27 mouse cellular contexts compared by ENCODE assay signal in genomic region chr2:67677697-67678096, GRCm38 (mm10).
A peak's percentile ranks its signal among the peaks of the same experiment; 100 is the strongest.
DNase-seq lines count a peak whose midpoint lies in the region; ATAC-seq lines count a peak whose summit lies in the region.
"Had no signal": no experiment of that assay in that cellular context is flagged by ENCODE, and none has a peak within 500 bp of the region (broad histone marks: within the 10 kb centered on the region; RNA-seq: fewer than 3 reads in every experiment).

No protein-coding gene starts in this region.

- no peak overlapping the region for H3K9ac ChIP-seq in hindbrain, embryonic 14.5 days
- H3K9ac ChIP-seq in hindbrain, embryonic 11.5 days (ENCODE audit: low read depth, low read length), result no peak overlapping the region
- no peak overlapping the region for H3K9ac ChIP-seq in neural tube, embryonic 13.5 days
- H3K9ac ChIP-seq in neural tube, embryonic 15.5 days (replicated peaks), result no peak overlapping the region
- H3K9ac ChIP-seq: heart, embryonic 15.5 days; hindbrain, embryonic 13.5 days; limb, embryonic 15.5 days; liver, embryonic 13.5 days; neural tube, embryonic 12.5 days had no signal

- ATAC-seq in hindbrain, embryonic 14.5 days (ENCODE audit: low FRiP score), result peak; percentile 51; the same call in 1 of the 2 replicates
- ATAC-seq in hindbrain, embryonic 11.5 days (ENCODE audit: low FRiP score), result no peak
- peak; percentile 50; the same call in 1 of the 2 replicates for ATAC-seq in neural tube, embryonic 13.5 days (ENCODE audit: low read depth)
- no peak for ATAC-seq in neural tube, embryonic 15.5 days (ENCODE audit: low FRiP score)
- ATAC-seq: inflammation-experienced regulatory T-cells, adult 6 months; lung, postnatal 0 days; midbrain, embryonic 16.5 days had no signal

- H3K9me3 ChIP-seq in hindbrain, embryonic 14.5 days (ENCODE audit: control insufficient read depth, low read length), result no peaks in the 10 kb centered on the region
- no peaks in the 10 kb centered on the region for H3K9me3 ChIP-seq in hindbrain, embryonic 11.5 days (ENCODE audit: control insufficient read depth, low read length)
- no peaks in the 10 kb centered on the region for H3K9me3 ChIP-seq in neural tube, embryonic 13.5 days
- H3K9me3 ChIP-seq in neural tube, embryonic 15.5 days (replicated peaks), result no peaks in the 10 kb centered on the region
- H3K9me3 ChIP-seq in limb, embryonic 10.5 days (replicated peaks), result no peaks in the 10 kb centered on the region
- H3K9me3 ChIP-seq: heart, embryonic 15.5 days; hindbrain, embryonic 13.5 days; limb, embryonic 15.5 days; liver, embryonic 13.5 days; neural tube, embryonic 12.5 days had no signal

- no peaks in the 10 kb centered on the region for H3K27me3 ChIP-seq in hindbrain, embryonic 14.5 days (ENCODE audit: control insufficient read depth, insufficient read depth, low read length)
- H3K27me3 ChIP-seq in hindbrain, embryonic 11.5 days (ENCODE audit: control insufficient read depth, insufficient read depth, low read length), result no peaks in the 10 kb centered on the region
- H3K27me3 ChIP-seq in neural tube, embryonic 13.5 days, result no peaks in the 10 kb centered on the region
- H3K27me3 ChIP-seq in neural tube, embryonic 15.5 days (replicated peaks), result no peaks in the 10 kb centered on the region
- H3K27me3 ChIP-seq in limb, embryonic 10.5 days (ENCODE audit: low read depth, poor library complexity, severe bottlenecking), result no peaks in the 10 kb centered on the region
- H3K27me3 ChIP-seq: CH12.LX; heart, embryonic 15.5 days; hindbrain, embryonic 13.5 days; limb, embryonic 15.5 days; liver, embryonic 13.5 days; neural tube, embryonic 12.5 days had no signal

- peak; percentile 45 to 51 for DNase-seq in cerebellum, postnatal 10 days
- DNase-seq in cerebellum, postnatal 36 days, result no peak
- DNase-seq in hindbrain, embryonic 14.5 days (ENCODE audit: low spot score), result no peak
- no peak for DNase-seq in hindbrain, embryonic 11.5 days (ENCODE audit: low spot score)
- DNase-seq in limb, embryonic 10.5 days (ENCODE audit: low spot score), result no peak
- DNase-seq: adrenal gland, adult 8-10 months; cerebellum, adult 9-10 months; gastrocnemius, postnatal 14 days; kidney, adult 11 months; kidney, postnatal 25 days; liver, embryonic 13.5 days; lung, adult 18-20 months; spleen, adult 18-20 months; thymus, postnatal 14 days had no signal

- H3K4me3 ChIP-seq in hindbrain, embryonic 14.5 days (replicated peaks; ENCODE audit: low read length), result no peak overlapping the region
- no peak overlapping the region for H3K4me3 ChIP-seq in hindbrain, embryonic 11.5 days (ENCODE audit: low read depth, low read length)
- H3K4me3 ChIP-seq in neural tube, embryonic 13.5 days, result no peak overlapping the region
- H3K4me3 ChIP-seq in neural tube, embryonic 15.5 days (replicated peaks), result no peak overlapping the region
- H3K4me3 ChIP-seq in limb, embryonic 10.5 days, result no peak overlapping the region
- H3K4me3 ChIP-seq: erythroblast, embryonic 14.5 days; heart, embryonic 15.5 days; hindbrain, embryonic 13.5 days; limb, embryonic 15.5 days; liver, embryonic 13.5 days; myocyte; neural tube, embryonic 12.5 days had no signal

- WGBS in hindbrain, embryonic 14.5 days, result 59% methylated on average over 4 of the region's 4 CpGs
- WGBS in hindbrain, embryonic 11.5 days, result 82% methylated on average over 4 of the region's 4 CpGs
- WGBS in neural tube, embryonic 13.5 days, result 36% methylated on average over 4 of the region's 4 CpGs
- WGBS in neural tube, embryonic 15.5 days, result 29% methylated on average over 4 of the region's 4 CpGs
- WGBS in limb, embryonic 10.5 days, result 82% methylated on average over 4 of the region's 4 CpGs

- no peaks in the 10 kb centered on the region for H3K36me3 ChIP-seq in hindbrain, embryonic 14.5 days (replicated peaks; ENCODE audit: control insufficient read depth, insufficient read depth)
- H3K36me3 ChIP-seq in hindbrain, embryonic 11.5 days (ENCODE audit: control insufficient read depth, insufficient read depth, low read length), result no peaks in the 10 kb centered on the region
- H3K36me3 ChIP-seq in neural tube, embryonic 13.5 days, result no peaks in the 10 kb centered on the region
- no peaks in the 10 kb centered on the region for H3K36me3 ChIP-seq in neural tube, embryonic 15.5 days
- no peaks in the 10 kb centered on the region for H3K36me3 ChIP-seq in limb, embryonic 10.5 days
- H3K36me3 ChIP-seq: heart, embryonic 15.5 days; hindbrain, embryonic 13.5 days; limb, embryonic 15.5 days; liver, embryonic 13.5 days; neural tube, embryonic 12.5 days had no signal

- H3K27ac ChIP-seq in hindbrain, embryonic 14.5 days, result no peak overlapping the region
- no peak overlapping the region for H3K27ac ChIP-seq in hindbrain, embryonic 11.5 days (ENCODE audit: low read depth, low read length)
- no peak overlapping the region for H3K27ac ChIP-seq in neural tube, embryonic 13.5 days (replicated peaks)
- H3K27ac ChIP-seq in neural tube, embryonic 15.5 days (replicated peaks), result no peak overlapping the region
- H3K27ac ChIP-seq in limb, embryonic 10.5 days, result no peak overlapping the region
- H3K27ac ChIP-seq: heart, embryonic 15.5 days; hindbrain, embryonic 13.5 days; limb, embryonic 15.5 days; liver, embryonic 13.5 days; macrophage; neural tube, embryonic 12.5 days had no signal

- no peak overlapping the region for H3K4me2 ChIP-seq in hindbrain, embryonic 14.5 days (replicated peaks)
- H3K4me2 ChIP-seq in hindbrain, embryonic 11.5 days (replicated peaks; ENCODE audit: low read depth, low read length), result no peak overlapping the region
- H3K4me2 ChIP-seq in neural tube, embryonic 13.5 days, result no peak overlapping the region
- H3K4me2 ChIP-seq in neural tube, embryonic 15.5 days, result no peak overlapping the region
- H3K4me2 ChIP-seq: heart, embryonic 15.5 days; hindbrain, embryonic 13.5 days; limb, embryonic 15.5 days; liver, embryonic 13.5 days; neural tube, embryonic 12.5 days had no signal

- peaks cover 3% of the 10 kb centered on the region; the same call in 1 of the 2 replicates for H3K4me1 ChIP-seq in hindbrain, embryonic 14.5 days (replicated peaks; ENCODE audit: control insufficient read depth, insufficient read depth, low read length)
- no peaks in the 10 kb centered on the region for H3K4me1 ChIP-seq in hindbrain, embryonic 11.5 days (replicated peaks; ENCODE audit: control insufficient read depth, insufficient read depth, low read length)
- peaks cover 4% of the 10 kb centered on the region for H3K4me1 ChIP-seq in neural tube, embryonic 13.5 days (replicated peaks)
- no peaks in the 10 kb centered on the region for H3K4me1 ChIP-seq in neural tube, embryonic 15.5 days
- H3K4me1 ChIP-seq in limb, embryonic 10.5 days, result no peaks in the 10 kb centered on the region
- H3K4me1 ChIP-seq: heart, embryonic 15.5 days; limb, embryonic 15.5 days; liver, embryonic 13.5 days; neural tube, embryonic 12.5 days had no signal

Comparison
In these comparisons a context has a peak if more than half of its experiments do, and no peak if none do; other contexts are left out.
1. DNase-seq: peak in cerebellum, postnatal 10 days (2 of 2); none in cerebellum, postnatal 36 days (0 of 2), hindbrain, embryonic 14.5 days (single experiment), hindbrain, embryonic 11.5 days (single experiment) and limb, embryonic 10.5 days (single experiment).
2. ATAC-seq: peak in hindbrain, embryonic 14.5 days (single experiment) and neural tube, embryonic 13.5 days (single experiment); none in hindbrain, embryonic 11.5 days (single experiment) and neural tube, embryonic 15.5 days (single experiment).